Mouse (Mus musculus): Measurements from ENCODE around the gene Cx3cl1. TPM values are rescaled to one million over a fixed set of nuclear protein-coding genes. Genes with fewer than 3 reads are reported as not detected.

Gene Cx3cl1
- total and polyA plus RNA-seq, 2 experiments from 2014 or later = 105 to 111 TPM

GRCm38 (mm10) chr8:94785995-94786595 lies 14.3 kb downstream of the Cx3cl1 start:
- WGBS = 73% methylated on average over 6 of the region's 6 CpGs
- H3K4me3 ChIP-seq (ENCODE audit: low read depth, low read length) = no peak overlapping the region
- H3K9me3 ChIP-seq (ENCODE audit: low read length) = no peaks in the 10 kb centered on the region
- DNase-seq (ENCODE audit: low spot score) = no peak
- TF ChIP-seq CTCF (IDR thresholded peaks at IDR 0.05) = no peak
- H3K4me2 ChIP-seq (ENCODE audit: low read depth, low read length, poor library complexity, severe bottlenecking) = no peak overlapping the region
- no peak overlapping the region for H3K9ac ChIP-seq (replicated peaks; ENCODE audit: low read length, poor library complexity, severe bottlenecking)
- no peak for ATAC-seq (ENCODE audit: low FRiP score)
- H3K27me3 ChIP-seq (ENCODE audit: insufficient read depth, low read length) = no peaks in the 10 kb centered on the region
- H3K4me1 ChIP-seq (ENCODE audit: insufficient read depth, low read length) = peaks cover 3% of the 10 kb centered on the region; the same call in 1 of the 2 replicates
- H3K36me3 ChIP-seq (ENCODE audit: insufficient read depth, low read length) = no peaks in the 10 kb centered on the region
- no peak overlapping the region for H3K27ac ChIP-seq (ENCODE audit: low read depth, low read length)

- no peak for DNase-seq (ENCODE audit: low spot score)
- Histone ChIP-seq H3K4me1 (ENCODE audit: insufficient read depth, low read length) (no peaks in the 10 kb centered on the region), H3K27ac (ENCODE audit: low read depth, low read length) (no peak overlapping the region), H3K9ac (replicated peaks; ENCODE audit: low read length, poor library complexity, severe bottlenecking) (no peak overlapping the region), H3K9me3 (ENCODE audit: low read length) (no peaks in the 10 kb centered on the region), H3K27me3 (ENCODE audit: insufficient read depth, low read length) (no peaks in the 10 kb centered on the region), H3K4me3 (ENCODE audit: low read depth, low read length) (no peak overlapping the region), H3K4me2 (ENCODE audit: low read depth, low read length, poor library complexity, severe bottlenecking) (no peak overlapping the region), H3K36me3 (ENCODE audit: insufficient read depth, low read length) (no peaks in the 10 kb centered on the region)
- no peak for TF ChIP-seq CTCF (IDR thresholded peaks at IDR 0.05)
- no peak for ATAC-seq (ENCODE audit: low FRiP score)
- WGBS = 66% methylated on average over 15 of the region's 15 CpGs
These were observed 16.0 kb downstream of the Cx3cl1 start for GRCm38 (mm10) chr8:94787524-94788501.

GRCm38 (mm10) chr8:94789256-94789955 lies 17.6 kb downstream of the Cx3cl1 start:
- ATAC-seq (ENCODE audit: low FRiP score) = no peak
- DNase-seq (ENCODE audit: low spot score) = no peak

GRCm38 (mm10) chr8:94794368-94794767 lies 22.6 kb downstream of the Cx3cl1 start:
- no peaks in the 10 kb centered on the region for H3K36me3 ChIP-seq (ENCODE audit: insufficient read depth, low read length)
- H3K4me2 ChIP-seq (ENCODE audit: low read depth, low read length, poor library complexity, severe bottlenecking) = no peak overlapping the region
- H3K9me3 ChIP-seq (ENCODE audit: low read length) = no peaks in the 10 kb centered on the region
- H3K4me3 ChIP-seq (ENCODE audit: low read depth, low read length) = no peak overlapping the region
- H3K27me3 ChIP-seq (ENCODE audit: insufficient read depth, low read length) = no peaks in the 10 kb centered on the region
- H3K27ac ChIP-seq (ENCODE audit: low read depth, low read length) = no peak overlapping the region
- no peak for ATAC-seq (ENCODE audit: low FRiP score)
- no peak for TF ChIP-seq CTCF (IDR thresholded peaks at IDR 0.05)
- no peak for DNase-seq (ENCODE audit: low spot score)
- H3K4me1 ChIP-seq (ENCODE audit: insufficient read depth, low read length) = no peaks in the 10 kb centered on the region
- 91% methylated on average over 4 of the region's 4 CpGs for WGBS
- no peak overlapping the region for H3K9ac ChIP-seq (replicated peaks; ENCODE audit: low read length, poor library complexity, severe bottlenecking)

More at GRCm38 (mm10) chr8:94789256-94789955, 17.6 kb downstream of the Cx3cl1 start:
- H3K27me3 ChIP-seq (ENCODE audit: insufficient read depth, low read length) = no peaks in the 10 kb centered on the region
- no peak overlapping the region for H3K9ac ChIP-seq (replicated peaks; ENCODE audit: low read length, poor library complexity, severe bottlenecking)
- H3K9me3 ChIP-seq (ENCODE audit: low read length) = no peaks in the 10 kb centered on the region
- H3K36me3 ChIP-seq (ENCODE audit: insufficient read depth, low read length) = no peaks in the 10 kb centered on the region
- 38% methylated on average over 10 of the region's 10 CpGs for WGBS
- TF ChIP-seq CTCF (IDR thresholded peaks at IDR 0.05) = no peak
- no peak overlapping the region for H3K4me3 ChIP-seq (ENCODE audit: low read depth, low read length)
- no peak overlapping the region for H3K4me2 ChIP-seq (ENCODE audit: low read depth, low read length, poor library complexity, severe bottlenecking)
- H3K4me1 ChIP-seq (ENCODE audit: insufficient read depth, low read length) = no peaks in the 10 kb centered on the region
- H3K27ac ChIP-seq (ENCODE audit: low read depth, low read length) = no peak overlapping the region

GRCm38 (mm10) chr8:94794782-94795181 lies 23.0 kb downstream of the Cx3cl1 start:
- DNase-seq (ENCODE audit: low spot score) (no peak), ATAC-seq (ENCODE audit: low FRiP score) (no peak)
- H3K27ac ChIP-seq (ENCODE audit: low read depth, low read length) = no peak overlapping the region
- no peak overlapping the region for H3K4me3 ChIP-seq (ENCODE audit: low read depth, low read length)
- H3K27me3 ChIP-seq (ENCODE audit: insufficient read depth, low read length) = no peaks in the 10 kb centered on the region
- no peak for TF ChIP-seq CTCF (IDR thresholded peaks at IDR 0.05)
- no peak overlapping the region for H3K4me2 ChIP-seq (ENCODE audit: low read depth, low read length, poor library complexity, severe bottlenecking)
- H3K9ac ChIP-seq (replicated peaks; ENCODE audit: low read length, poor library complexity, severe bottlenecking) = no peak overlapping the region
- no peaks in the 10 kb centered on the region for H3K4me1 ChIP-seq (ENCODE audit: insufficient read depth, low read length)
- WGBS = 97% methylated on average over 2 of the region's 2 CpGs
- no peaks in the 10 kb centered on the region for H3K36me3 ChIP-seq (ENCODE audit: insufficient read depth, low read length)
- H3K9me3 ChIP-seq (ENCODE audit: low read length) = no peaks in the 10 kb centered on the region
